Mouse (Mus musculus): ENCODE results near the gene Ncapg. TPM values are rescaled to one million over a fixed set of nuclear protein-coding genes. Genes with fewer than 3 reads are reported as not detected.

Ncapg gene
- polyA plus RNA-seq (2017; shearing (Covaris generic)): 1 to 10 TPM; 1.4 to 2.5 TPM

GRCm38 (mm10) chr5:45669598-45670279 lies at the start of gene Ncapg:
Ncapg (plus strand) TSS chr5:45669919.

GRCm38 (mm10) chr5:45638806-45639714 lies 30.7 kb upstream of the Ncapg start, which contains the start of gene Fam184b:
Fam184b (minus strand) TSS chr5:45639614.

Other genes with a start within 250 kb of the Ncapg start
- gene Qdpr, start 219.7 kb upstream of the Ncapg start, polyA plus RNA-seq (2017; shearing (Covaris generic)): 100 to 1,000 TPM in 1 of 2 experiments, 10 to 100 TPM in 1; 94.3 to 110 TPM
- gene Clrn2, start 216.2 kb upstream of the Ncapg start, polyA plus RNA-seq (2017; shearing (Covaris generic)): not detected
- gene Lap3, start 176.5 kb upstream of the Ncapg start, polyA plus RNA-seq (2017; shearing (Covaris generic)): 10 to 100 TPM; 26.6 to 42.1 TPM
- 100 to 1,000 TPM; 260 to 293 TPM for gene Med28, start 149.7 kb upstream of the Ncapg start, polyA plus RNA-seq (2017; shearing (Covaris generic))
- gene Fam184b, start 30.3 kb upstream of the Ncapg start, polyA plus RNA-seq (2017; shearing (Covaris generic)): under 1 TPM; 0.15 to 0.24 TPM
- 10 to 100 TPM; 15.4 to 20.1 TPM for gene Lcorl, start 187.7 kb downstream of the Ncapg start, polyA plus RNA-seq (2017; shearing (Covaris generic))